Mouse (Mus musculus): ENCODE measurements at regions not wholly inside any gene's neighbourhood (a gene's known extent, or its start where the extent isn't known, plus 50 kb on each side); places are given as distances from the start of the nearest gene placed in this dataset.

DNA sequence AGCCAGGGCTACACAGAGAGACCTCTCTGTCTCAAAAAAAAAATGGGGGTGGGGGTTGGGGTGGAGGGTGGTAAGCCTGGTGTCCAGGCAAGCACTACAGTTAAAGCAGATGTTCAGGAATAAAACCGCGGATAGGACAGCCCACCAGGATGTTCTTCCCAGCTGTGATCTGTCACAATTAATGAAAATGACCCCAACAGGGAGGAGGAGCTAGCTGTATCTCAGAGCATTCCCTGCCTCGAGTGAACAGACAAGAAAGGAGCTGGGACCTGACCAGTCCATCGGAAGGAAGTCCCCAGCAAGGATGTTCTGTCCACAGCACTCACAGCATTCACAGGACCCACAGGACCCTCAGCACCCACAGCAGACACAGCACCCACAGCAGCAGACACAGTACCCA lies 80.4 kb downstream of the Utp6 start:
- no peak for DNase-seq (ENCODE audit: extremely low read depth, low read depth, low spot score)

DNA sequence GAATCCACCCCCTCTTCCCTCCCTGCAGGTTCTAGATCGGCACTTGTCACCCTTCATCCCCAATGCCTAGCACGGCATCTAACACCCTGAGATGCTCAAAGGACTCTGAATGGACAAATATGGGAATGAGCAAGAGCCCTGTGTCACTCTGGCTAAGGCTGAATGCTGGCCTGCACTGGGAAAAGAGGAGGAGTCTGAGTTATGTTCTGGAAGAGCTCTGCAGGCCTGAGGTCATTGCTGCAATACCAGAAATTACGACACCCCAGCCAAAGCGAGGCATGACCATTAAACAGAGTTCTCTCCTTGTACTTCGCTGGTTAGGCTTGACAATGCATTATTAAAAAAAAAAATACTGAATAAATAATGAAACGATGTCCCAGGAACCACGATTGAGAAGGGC lies 84.1 kb downstream of the Utp6 start:
- peak; percentile 93 for DNase-seq (ENCODE audit: extremely low read depth, low read depth, low spot score)

DNA sequence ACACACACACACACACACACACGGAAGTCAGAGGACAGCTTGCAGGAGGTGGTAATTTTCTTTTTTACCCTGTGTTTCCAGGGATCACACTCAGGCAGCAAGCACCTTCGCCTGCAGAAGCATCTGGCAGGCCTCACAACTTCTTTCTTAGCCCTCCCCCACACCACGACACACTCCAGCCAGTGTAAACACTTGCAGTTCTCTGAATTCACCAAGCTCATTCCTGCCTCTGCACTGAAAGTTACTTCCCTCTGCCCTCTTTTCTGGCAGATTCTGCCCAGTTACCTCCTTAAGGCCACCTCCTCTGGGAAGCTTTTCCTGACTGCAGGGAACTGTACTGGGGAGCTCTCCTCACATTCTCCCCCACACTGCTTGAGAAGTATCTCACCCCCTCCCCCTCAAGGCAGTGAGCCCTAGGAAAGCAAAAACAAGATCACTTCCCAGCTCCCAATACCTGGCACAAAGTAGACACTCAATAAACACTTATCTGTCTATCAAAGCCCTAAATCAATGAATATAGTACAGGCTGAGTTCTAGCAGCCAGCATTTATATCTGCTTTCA lies 84.9 kb downstream of the Utp6 start:
- peak; percentile 82 for DNase-seq (ENCODE audit: extremely low read depth, low read depth, low spot score)

DNA sequence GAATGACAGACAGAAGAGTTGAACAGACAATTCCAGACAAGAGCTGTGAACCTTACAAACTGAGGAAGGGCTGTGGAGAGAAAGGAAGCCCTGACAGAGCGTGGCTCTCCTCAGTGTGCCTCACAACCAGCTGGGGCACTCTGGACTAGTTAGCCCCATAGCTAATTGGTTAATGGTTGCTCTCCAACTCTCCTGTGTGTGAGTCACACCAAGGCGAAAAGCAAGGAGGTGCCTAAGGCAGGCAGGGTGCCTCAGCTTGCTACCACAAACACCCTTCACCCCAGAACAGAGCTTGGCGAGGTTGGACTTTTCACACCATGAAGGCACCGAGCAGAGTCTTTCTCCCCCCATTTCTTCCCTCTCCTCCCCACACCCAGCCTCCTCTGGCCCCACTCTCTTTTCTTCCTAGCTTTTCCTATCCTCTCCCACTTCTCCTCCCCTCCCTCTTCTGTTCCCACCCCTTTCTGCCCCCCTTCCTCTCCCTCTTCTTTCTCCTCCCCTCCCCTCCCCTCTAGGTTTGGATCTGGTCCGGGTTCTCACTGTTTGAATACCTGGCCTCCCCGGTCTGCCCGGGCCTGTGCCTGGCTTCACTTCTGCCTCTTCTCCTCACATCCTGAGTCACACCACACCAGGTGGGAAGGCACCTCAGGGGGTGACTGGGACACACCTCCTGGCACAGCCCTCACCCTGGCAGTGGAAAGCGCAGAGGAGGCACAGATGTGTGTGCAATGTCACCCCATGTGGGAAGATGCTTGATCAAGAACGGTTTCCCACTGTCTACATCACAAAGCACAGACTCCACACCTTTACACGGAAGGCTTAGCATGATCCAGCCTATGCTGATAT lies 90.2 kb downstream of the Utp6 start:
- peak; percentile 91 for DNase-seq (ENCODE audit: extremely low read depth, low read depth, low spot score)

DNA sequence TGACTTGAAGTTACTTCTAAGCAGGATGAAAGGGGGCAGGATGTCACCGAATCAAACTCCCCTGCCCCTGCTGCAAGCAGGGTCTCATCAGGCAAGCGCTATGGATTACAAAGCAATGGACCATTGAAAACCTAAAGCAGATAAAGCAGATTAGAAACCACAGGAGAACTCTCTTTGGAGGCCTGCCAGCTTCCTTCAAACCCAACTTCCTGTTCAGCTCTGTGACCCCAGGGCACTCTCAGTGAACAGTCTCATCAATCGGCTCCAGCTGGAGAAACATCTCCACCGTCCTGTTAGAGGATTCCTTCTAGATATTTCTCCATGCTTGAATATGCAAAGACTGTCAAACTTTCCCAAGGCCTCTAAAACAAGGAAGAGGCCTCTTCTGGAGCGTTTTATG lies 92.0 kb downstream of the Utp6 start:
- DNase-seq (ENCODE audit: extremely low read depth, low read depth, low spot score), result no peak

DNA sequence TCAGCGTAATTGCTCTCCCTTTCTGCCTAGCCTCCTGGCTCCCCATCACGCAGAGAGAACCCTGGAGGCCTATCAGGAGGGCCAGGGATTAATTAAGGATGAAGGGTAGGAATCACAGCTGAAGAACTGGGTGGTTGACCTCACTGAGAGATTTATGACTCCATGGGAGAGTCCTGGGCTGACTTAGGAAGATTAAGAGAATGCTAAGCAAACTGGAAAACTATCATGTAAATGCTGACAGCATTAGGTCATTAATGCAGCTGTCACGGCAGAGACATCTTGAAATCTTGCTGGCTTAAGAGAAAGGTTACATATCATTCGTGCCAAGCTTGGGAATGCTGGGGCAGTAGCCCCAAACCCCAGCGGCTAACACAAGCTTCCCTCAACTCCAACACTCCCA lies 93.2 kb downstream of the Utp6 start:
- DNase-seq (ENCODE audit: extremely low read depth, low read depth, low spot score), result peak; percentile 42

DNA sequence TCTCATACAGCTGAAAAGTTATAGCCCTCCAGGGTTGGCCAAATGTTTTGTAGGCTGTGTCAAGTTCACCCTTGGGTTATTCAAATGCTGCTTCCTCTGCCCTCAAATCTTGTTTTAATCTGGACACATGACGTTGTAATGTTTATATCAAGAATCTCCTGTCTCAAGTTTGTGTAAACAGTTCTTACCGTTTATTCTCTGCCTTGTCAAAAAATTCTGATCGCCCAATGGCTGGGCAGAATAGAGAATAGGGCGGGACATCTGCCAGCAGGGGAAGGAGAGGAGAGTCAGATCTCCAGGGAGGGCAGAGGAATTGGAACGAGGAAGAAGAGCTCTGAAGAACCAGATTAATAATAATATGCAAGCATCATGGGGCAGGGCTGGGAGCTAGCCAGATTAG lies 97.4 kb downstream of the Utp6 start:
- no peak for DNase-seq (ENCODE audit: extremely low read depth, low read depth, low spot score)

DNA sequence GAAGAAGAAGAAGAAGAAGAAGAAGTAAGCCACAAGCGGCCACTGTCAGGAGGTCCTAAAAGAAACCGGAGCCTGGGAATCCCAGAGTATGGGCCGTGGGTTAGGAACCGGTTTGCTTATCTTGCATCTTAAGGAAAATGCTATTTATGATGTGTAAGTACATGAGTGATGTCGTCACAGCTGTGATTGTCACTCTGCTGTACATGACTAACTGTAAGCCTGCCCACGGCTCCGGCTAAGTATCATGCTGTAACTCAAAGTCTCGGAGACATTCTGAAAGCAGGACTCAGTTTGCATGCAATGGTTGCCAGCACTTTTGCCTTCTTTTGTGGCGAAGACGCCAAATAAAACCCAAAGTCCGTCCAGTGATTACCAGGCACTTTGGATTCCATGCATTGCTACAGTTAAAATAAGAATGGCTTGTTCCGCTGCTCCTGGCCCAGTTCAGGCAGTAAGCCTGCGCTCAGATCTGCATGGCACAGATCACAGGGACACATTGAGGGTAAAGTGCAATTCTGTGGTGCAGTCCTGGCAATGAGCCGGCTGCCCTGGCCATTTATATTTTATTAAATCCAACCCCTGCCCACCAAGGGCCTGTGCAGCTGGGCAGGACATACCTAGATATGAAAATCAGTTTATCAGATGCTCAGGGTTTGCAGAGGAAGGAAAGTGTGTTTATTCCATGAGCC lies 98.6 kb downstream of the Utp6 start:
- DNase-seq (ENCODE audit: extremely low read depth, low read depth, low spot score), result peak; percentile 45

DNA sequence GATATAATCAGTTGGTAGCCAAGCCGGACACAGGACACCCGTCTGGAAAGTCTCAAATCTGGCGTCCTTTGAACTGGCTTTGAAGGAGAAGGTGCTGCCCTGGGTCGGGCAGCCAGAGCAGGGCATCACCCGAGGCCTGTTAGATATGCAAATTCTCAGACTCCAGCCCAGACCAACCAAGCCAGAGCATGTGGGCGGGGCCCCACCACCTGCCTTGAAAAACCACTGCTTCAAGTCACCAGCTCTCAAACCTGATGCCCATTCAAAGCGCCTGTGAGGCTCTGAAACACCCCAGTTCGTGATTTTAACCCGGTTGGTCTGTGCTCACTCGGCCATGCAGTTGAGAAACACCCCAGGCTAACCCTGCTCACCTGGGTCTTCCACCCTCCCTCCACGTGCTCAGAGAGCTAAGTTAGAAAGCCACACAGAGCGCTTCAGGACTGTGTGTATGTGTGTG lies 101.6 kb downstream of the Utp6 start:
- no peak for DNase-seq (ENCODE audit: extremely low read depth, low read depth, low spot score)

DNA sequence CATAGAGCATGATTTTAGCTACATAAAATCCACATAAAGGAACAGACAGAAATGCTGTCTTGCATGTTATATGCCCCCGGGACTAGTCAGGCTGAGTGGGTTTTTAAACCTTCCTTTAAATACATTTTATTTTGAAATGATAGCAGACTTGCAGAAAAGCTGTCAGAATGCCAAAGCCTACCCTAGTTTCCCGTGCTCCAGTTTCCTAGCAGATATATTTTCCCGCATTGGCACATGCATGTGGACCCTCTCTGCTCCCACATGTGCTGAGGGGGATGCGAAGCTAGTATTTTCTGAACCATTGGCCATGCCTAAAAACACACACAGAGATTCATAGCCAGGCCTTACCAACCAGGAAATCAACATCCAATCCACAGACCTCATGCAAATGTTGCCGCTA lies 105.8 kb downstream of the Utp6 start:
- no peak for DNase-seq (ENCODE audit: extremely low read depth, low read depth, low spot score)

DNA sequence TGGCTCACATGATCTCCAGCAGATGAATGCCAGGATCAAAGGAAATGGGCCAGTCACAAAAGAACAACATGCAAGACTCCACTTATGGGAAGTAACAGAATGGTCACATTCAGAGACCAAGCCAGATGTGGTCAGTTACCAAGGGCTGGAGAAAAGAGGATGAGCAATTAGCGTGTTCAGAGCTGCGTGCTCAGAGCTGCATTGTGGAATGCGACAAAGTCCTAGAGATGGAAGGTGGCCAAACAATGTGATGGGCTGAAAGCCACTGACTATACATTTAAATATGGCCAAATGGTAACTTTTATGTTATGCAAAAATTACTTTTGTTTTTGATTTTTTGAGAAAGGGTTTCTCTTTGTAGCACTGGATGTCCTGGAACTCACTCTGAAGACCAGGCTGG lies 112.6 kb downstream of the Utp6 start:
- DNase-seq (ENCODE audit: extremely low read depth, low read depth, low spot score), result no peak

DNA sequence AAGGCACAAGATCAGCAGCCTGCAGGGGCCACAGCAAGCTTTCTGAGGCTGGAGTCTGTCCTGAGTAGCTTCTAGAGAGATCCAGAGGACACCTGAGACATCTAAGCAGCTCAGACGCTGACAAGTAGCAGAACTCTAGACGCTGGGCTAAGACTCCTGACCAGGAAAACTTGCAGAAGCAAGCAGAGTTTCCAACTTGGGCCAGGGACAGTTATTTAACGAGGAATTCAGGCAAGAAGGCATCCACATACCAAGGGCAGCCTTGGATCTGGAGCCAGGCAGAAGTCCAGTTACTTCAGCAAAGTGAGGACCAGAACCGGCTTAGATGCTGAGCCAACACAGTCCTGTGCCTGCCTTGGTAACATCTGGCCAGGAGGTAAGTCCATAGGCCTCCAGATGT lies 117.8 kb downstream of the Utp6 start:
- DNase-seq (ENCODE audit: extremely low read depth, low read depth, low spot score), result no peak

DNA sequence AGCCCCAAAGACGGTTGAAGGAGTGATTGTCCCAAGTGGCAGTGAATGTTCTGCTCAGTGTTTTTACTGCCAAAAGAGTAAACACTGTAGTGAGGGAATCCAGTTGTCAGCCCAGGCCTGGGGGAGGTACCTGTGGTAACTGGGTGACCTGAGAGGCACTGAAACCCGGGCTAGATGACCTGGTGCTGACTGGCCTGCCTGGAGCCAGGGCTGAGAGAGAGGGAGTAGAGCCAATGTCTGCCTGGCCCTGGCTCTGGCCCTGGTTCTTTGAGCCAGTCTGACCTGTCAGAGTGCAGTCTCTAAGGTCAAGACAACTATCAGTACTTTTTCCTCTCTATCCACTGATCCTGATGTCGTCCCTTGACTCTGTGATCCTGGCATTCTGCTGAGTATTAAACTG lies 119.2 kb downstream of the Utp6 start:
- no peak for DNase-seq (ENCODE audit: extremely low read depth, low read depth, low spot score)

DNA sequence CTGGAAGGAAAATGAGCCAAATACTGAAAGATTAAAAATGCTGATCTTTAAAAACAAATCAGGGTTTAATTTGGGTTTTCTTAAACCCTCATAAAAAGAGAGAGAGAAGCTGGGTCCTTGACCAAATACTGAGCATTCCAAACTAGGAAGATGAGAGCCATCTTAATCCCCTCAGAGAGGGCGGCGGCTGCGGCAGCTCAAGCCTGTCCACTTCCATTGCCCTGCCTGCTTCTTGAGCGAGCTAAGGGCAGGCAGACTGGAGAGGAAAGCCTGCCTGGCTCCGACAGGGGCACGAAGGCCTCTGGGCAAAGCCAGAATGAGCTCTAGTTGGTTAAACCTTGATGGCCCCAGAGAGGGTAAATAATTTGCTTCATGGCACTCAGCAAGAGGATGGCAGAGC lies 122.2 kb downstream of the Utp6 start:
- no peak for DNase-seq (ENCODE audit: extremely low read depth, low read depth, low spot score)

DNA sequence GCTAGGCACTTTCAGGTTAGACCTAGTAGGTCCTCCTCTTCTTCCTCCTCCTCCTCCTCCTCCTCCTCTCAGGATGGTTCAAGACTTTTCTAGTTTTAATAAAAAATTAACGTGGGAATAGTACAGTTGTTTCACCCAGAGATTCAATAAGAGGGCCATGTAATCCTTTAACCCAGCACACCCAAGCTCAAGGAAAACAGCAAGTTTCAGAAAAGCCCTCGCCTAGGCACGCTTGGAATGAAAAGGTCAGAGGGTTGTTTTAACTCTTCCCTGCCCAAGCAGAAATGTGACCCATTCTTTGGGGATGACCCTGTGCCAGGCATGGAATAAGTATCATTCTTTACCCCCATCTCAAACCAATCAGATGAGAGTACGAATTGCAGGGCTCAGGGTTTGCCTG lies 124.1 kb downstream of the Utp6 start:
- DNase-seq (ENCODE audit: extremely low read depth, low read depth, low spot score), result no peak

DNA sequence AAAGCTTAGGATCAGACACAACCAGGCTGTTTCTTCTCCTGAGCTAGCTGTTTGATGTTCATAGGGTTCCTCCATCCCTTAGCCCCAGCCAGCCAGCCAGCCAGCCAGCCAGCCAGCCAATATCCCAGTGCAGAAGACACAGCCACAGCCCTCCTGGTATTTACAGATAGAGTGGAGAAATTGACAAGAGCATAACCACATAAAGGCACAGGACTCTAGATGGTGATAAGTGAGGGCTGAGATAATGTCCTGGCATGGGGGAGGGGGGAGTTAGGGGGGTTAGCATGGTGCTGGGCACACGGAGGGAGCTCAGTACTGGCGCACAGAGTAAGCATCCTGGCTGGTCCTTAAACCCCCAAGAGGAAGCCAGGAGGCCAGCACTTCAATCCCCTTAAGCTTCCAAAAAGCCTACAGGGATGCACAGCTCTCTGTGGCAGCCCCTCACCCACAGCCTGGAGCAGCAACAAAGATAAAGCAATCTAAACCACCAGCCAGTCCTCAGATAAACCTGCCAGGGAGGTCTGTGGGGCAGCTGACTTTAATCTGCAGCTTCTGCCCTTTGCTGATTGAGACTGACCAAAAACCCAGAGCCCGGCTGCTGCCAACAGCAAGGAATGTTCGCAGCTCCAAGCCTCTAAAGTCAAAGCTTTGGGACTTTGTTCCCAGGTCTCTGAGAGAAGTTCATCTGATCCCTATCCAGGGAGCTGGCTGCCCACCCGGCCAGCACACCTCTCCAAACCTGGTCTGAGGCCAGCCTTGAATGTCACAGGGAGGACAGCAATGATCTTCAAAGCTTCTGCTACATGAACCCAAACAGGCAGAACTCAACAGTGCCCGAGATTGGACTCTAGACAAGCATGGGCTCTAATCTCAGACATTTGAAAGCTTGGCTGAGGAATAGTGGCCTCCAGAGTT lies 124.9 kb downstream of the Utp6 start:
- DNase-seq (ENCODE audit: extremely low read depth, low read depth, low spot score), result no peak

DNA sequence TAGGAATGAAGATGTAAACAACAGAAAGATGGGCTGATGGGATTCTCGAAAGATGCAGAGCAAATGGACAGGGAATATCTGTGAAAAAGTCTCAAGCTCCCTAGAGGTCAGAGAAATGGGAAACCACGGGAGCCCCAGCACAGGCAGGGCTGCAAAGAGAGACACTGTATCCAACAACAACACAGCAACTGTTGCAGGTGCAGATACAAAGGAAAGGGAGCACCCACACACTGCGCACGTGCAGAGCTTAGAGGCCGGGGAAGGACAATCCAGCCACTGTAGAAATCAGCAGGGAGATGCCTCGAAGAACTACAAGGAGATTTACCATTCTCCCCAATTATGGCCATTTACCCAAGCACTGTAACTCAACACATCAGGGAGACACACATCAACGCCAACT lies 126.3 kb downstream of the Utp6 start:
- DNase-seq (ENCODE audit: extremely low read depth, low read depth, low spot score), result no peak

DNA sequence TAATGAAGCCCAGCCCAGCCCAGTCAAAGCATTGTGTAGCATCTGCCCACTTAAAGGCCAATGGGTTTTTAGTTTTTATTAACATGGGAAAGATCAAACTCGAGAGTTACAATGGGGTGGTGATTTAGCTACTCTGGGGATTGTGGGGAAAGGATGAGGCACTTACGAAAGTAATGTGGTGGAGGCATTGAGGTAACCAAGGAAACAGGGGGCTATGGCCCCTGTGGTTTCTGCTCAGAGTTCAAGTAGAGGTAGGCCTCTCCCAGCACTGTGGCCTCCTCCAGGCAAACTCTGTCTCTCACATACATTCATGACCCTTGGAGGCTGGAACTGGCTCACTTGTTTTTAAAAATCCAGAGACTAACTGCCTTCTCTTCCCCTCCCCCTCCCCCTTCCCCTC lies 128.4 kb downstream of the Utp6 start:
- no peak for DNase-seq (ENCODE audit: extremely low read depth, low read depth, low spot score)

DNA sequence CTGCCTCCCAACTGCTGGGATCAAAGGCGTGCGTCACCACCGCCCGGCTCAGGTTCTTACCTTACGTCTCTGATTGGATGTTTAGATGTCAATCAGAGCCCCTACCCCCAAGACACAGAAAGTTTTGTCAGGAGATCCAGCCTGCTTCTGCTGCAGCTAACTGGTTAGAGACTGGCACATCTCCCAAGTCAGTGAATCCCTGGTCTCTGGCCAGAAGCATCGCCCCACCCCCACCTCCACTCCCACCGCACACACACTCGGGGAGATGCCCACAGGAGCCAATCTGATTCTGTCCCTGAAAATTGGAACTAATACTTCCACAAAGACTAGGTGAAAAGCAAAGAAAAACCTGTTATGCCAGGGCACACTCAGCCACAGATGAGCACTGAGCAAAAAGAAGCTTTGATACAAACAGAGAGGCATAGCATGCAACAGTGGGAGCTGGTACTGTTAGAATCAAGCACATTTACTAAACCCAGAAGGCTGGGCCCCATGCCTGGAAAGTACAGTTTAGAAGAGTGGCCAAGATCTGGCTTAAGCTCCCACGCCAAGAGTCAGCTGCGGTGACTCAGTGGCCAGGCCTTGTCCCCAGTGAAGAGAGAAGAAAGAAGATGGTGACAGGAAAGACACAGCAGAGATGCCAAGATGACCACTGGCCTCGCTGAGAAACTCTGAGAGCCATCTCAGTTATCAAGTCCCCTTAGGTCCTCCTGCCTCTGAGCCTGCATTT lies 130.4 kb downstream of the Utp6 start:
- DNase-seq (ENCODE audit: extremely low read depth, low read depth, low spot score), result no peak

DNA sequence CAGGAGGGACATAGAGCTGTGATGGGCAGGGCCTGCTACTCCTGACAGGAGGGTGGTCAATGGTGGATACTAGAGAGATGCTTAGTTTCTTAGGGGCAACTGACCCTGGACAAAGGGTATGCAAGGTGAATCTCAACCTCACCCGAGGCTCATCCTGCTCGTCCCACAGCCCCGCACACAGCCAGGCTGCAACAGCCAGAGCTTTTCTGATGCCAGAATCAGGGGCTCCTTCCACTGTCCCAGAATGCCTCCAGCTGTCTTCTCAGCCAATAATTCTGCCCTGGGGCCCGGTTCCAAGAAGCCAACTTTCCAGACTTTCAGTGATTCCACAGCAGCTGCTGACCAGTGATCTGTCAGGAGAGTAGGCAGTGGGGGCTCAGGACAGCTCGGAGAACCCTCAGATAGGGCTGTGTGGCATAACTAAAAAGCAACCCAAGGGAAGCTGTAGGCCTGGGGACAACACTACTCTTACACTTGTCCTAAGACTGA lies 131.6 kb downstream of the Utp6 start:
- no peak for DNase-seq (ENCODE audit: extremely low read depth, low read depth, low spot score)
